Mouse (Mus musculus) right cerebral cortex, adult 18-20 months (tissue): ENCODE results near the gene Tbx3.
A peak's percentile ranks its signal among the peaks of the same experiment; 100 is the strongest.

Source experiments
- DNase-seq: peaks from one replicate; pipeline ENCODE4 v3.0.0; 2022; ENCODE audit warnings: mixed read lengths

Gene Tbx3

DNA sequence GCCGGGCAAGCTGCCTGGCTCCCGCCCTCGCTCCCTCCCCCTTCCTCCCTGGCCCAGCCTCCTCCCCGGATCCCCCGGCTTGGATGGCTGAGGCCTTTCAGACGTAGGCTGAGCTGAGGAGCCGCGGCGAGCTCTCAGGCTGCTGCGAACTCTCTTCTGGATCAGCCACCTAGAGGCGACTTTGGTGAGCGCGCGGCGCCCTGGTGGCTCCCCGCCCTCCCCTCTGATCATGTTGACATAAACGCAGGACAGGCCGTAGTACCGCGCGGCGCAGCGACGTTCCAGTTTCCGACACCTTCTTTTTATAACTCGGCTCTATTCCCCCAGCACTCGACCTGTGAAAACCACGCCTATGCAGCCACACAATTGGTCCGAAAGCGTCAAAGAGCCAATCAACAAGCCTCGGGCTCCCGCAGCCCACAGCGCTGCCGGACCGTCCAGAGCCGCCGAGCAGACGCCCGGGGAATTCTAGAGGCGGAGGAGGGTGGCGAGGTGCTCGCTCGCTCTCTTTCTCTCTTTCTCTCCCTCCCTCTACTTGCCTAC lies at the start of gene Tbx3:
Tbx3 (plus strand) TSS at position 104 of the 543 bp plus-strand sequence.
- peak; percentile 62 for DNase-seq

GRCm38 (mm10) chr5:119622076-119622475 lies 48.4 kb upstream of the Tbx3 start:
- no peak for DNase-seq

DNA sequence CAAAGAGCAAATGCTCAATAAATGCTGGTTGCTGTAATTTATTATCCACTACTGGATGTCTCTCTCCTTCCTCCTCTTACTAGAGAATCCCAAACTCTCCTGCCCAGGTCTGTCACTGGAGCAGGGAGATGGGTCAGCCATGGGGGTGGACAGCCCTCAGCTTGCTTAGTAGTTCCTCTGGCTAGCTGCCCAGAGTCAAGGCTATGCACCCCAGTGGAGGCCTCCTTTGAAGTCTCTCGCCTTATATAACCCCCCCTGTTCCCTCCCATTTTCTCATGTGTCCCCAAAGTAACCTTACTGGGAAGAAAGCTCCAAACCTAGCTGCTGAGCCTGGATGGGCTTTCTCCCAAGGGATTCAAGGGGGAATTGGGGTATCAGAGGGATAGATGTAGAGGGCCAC lies 45.9 kb upstream of the Tbx3 start:
- no peak for DNase-seq

DNA sequence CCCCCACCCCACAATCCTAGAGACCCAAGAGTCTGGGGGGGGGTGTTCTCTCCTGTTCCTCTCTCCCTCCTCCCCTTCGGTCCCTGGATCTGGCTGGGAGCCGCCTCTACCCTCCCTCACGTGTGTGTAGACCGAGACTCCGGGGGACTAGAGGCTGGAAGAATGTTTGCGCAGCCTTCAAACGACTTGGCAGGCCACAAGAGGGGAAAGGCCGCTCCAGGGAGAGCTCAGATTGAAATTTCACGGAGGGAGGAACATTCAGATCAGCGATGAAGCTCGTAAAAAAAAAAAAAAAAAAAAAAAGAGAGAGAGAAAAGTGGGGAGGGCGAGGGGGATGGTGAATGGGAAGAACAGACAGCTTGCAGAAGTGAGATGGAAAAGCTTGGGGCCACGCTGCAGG lies 44.9 kb upstream of the Tbx3 start:
- DNase-seq: no peak

DNA sequence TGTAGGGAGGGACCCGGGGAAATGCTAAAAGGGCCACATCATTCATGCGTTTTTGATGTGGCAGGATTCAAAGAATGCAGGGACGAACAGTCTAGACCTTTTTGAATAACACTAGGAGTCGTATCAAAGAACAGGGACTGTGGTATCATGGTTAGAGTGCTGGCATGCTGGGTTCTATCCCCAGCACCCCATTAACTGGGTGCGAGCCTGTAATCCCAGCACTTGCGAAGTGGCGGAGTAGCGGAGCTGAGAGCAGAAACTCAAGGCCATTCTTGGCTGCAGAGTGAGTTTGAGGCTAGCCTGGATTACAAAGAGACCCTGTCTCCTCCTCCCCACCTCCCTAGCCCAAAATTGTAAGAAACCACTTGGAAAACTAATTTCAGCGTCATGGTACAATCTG lies 44.3 kb upstream of the Tbx3 start:
- no peak for DNase-seq

- DNase-seq: peak; percentile 2
These were observed 43.8 kb upstream of the Tbx3 start for GRCm38 (mm10) chr5:119626662-119627061.

- no peak for DNase-seq
These were observed 42.4 kb upstream of the Tbx3 start for GRCm38 (mm10) chr5:119628100-119628499.

GRCm38 (mm10) chr5:119628746-119629327 lies 41.6 kb upstream of the Tbx3 start:
- no peak for DNase-seq

GRCm38 (mm10) chr5:119633581-119633980 lies 36.9 kb upstream of the Tbx3 start:
- DNase-seq: no peak

GRCm38 (mm10) chr5:119634861-119635260 lies 35.6 kb upstream of the Tbx3 start:
- DNase-seq: no peak

GRCm38 (mm10) chr5:119638300-119638699 lies 32.2 kb upstream of the Tbx3 start:
- DNase-seq: no peak

GRCm38 (mm10) chr5:119641094-119641493 lies 29.4 kb upstream of the Tbx3 start:
- DNase-seq: no peak

DNA sequence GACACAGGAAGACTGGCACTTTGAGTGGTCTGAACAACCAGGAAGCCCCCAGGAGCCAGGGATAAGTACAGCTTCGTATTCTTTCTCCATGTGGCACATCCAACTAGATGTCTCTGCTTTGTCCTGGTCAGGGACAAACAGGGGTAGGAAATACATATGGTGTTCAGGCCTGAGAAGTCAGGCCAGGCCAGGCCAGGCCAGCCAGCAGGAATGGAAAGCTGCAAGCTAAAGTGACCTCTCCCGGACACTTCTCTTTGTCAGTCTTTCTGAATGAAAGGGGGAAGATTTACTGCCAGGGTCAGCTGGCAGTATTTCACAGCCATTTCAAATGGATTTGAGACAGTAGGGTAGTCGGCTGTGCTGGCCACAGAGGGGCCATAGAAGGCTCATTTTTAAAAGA lies 28.8 kb upstream of the Tbx3 start:
- no peak for DNase-seq

DNA sequence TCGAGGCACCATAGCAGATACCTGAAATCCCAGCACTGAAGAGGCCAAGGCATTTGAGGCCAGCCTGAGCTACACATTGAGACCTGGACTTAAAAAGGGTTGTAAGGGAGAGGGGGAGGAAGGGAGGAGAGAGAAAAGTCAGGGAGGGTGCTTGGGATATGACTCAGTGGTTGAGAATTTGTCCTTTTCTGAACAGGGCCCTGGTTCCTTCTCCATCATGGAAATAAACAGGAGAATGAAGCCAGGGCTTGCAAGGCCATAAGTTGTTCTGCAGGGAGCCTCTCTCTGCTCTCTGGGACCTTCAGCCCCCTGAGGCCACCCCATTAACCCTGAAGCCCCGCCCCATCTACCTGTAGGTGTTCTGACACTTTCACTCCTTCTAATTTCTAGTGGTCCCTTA lies 23.5 kb upstream of the Tbx3 start:
- no peak for DNase-seq

GRCm38 (mm10) chr5:119651135-119651965 lies 19.1 kb upstream of the Tbx3 start:
- no peak for DNase-seq

- no peak for DNase-seq
These were observed 14.1 kb upstream of the Tbx3 start for GRCm38 (mm10) chr5:119656354-119656753.

DNA sequence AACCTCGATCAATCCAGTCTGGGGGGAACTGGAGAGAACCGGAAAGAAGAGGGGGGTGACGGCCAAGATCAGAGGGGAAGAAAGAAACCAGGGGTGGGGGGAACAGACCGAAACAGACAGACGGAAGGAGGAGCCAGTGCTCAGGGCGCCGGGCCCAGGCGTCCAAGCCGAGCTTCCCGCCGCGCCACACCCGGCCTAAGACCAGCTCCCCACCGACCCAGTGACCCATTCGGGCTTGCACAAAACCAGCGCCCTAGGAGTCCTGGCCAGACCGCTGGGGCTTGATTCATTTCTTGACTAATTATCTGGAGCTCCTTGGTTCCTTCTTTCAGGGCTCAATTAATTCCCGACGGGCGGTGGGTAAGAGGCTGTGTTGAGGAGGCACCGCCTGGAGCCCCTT lies 13.6 kb upstream of the Tbx3 start:
- no peak for DNase-seq

DNA sequence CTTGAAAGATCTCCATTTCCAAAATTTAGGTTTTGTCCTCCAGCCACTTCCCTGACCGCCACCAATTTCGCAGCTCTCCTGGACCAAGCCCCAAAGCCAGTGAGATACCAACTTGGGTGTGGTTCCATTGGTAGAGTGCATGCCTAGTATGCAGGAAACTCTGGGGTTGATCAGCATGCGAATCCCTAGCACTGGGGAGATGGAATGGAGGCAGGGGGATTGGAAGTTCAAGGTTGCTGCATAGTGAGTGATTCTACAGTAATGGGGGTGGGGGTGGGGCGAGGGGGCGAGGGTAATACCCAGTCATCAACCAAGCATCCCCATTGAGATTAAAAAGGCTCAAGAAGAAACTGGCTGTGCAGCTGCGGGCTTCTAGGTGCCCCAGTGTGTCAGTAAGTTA lies 13.1 kb upstream of the Tbx3 start:
- no peak for DNase-seq

GRCm38 (mm10) chr5:119657804-119658203 lies 12.7 kb upstream of the Tbx3 start:
- no peak for DNase-seq

DNA sequence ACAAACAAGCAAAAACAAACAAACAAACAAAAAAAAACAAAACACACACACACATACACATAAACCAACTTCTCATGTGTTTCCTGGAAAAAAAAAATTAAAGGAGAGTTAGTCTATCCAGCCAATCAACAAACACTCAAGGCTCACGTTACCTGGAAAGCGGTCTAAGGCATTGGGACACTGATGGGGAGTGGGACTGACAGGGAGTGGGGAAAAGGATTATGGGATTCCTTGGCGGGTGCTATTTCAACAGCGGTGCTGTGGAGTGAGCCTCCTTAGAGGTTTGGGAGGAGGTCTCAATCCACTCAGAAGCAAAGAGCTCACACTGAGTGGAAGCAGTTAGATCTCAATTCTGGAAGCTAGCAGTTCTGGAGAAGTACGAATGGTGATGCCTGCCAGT lies 12.1 kb upstream of the Tbx3 start:
- DNase-seq: no peak

DNA sequence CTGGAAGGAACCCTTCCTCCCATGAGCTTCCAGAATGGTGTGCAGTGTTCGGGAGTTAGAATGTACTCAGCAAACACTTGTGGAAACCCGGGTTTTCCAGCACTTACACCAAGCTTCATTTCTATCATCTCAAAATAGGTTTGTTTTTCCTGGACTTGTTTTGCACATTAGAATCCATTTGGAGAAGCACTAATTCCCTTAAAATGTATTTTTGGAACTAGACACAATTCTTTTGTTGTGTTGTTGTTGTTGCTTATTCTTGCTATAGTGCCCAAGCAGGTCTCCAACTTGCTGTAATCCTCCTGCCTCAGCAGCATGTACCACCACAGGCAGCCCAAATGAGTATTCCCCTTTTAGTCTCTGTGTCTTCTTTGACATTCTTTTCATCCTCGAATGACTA lies 11.4 kb upstream of the Tbx3 start:
- DNase-seq: no peak

DNA sequence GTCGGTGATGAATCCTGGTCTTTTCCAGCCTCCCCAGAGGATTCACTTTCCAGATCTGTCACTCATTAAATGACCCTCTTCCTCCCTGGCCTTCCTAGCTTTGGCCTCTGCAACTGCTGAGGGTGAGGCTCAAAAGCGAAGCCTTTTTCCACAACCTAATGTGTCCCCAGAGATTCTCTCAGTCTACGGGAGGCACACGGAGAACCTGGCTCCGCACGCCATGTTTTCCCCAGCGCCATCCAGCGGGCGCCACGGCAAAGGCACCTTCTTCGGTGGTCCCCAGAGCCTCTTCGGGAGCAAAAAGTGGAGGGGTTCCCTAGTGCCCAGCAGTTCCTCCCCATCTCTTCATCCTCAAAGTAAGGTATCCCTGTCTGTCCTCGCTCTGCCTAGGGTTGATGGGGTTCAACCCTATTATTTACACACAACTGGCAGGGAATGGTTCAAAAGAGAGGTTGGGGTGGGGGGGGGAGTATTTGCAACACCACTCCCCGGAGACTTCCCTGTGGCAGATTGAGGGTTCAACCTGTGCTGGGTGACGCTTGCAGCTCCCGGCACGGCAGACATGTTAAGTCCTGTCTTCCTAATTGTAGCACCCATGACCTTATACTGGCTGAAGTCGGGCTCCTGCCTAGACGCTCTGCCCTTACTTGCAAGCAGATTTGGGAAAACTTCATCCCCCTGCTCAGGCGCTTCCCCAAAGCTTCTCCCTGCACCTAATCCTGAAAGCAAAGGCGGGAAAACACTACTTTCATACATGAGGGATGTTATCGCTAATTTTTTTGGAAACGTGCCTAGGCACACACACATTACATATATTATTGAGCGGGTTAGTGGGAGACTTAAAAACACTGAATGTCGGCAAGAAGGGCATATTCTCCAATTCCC lies 9.7 kb upstream of the Tbx3 start:
- DNase-seq: no peak

DNA sequence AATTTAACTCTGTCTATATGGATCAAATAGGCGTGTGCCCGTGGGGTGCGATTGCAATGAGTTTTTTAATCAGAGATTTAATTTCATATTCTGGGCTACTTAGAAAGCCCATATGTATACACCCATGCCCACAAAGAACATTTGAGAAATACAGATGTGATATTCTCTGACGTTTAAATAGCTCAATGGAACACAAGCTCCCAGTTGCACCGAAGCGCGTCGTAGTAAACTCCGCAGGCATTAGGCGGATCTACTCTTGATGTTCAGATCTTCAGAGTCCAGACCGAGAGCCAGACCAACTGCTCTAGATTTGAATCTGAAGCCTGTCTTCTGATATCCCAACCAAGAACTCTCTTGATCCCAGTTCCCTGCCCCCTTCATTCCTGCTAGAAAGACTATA lies 9.0 kb upstream of the Tbx3 start:
- DNase-seq: no peak
